Mouse (Mus musculus) forebrain, embryonic 14.5 days (tissue): ENCODE results near the gene Adgra1. TPM values are rescaled to one million over a fixed set of nuclear protein-coding genes. Genes with fewer than 3 reads are reported as not detected.
A peak's percentile ranks its signal among the peaks of the same experiment; 100 is the strongest.

Source experiments
- ATAC-seq: fragments of 200-750 bp; cut with Nextera tagmentation; 2 replicates; pipeline ENCODE4 v1.8.0; 2017; ENCODE audit warnings: mild to moderate bottlenecking, moderate library complexity
- DNase-seq: peaks from one replicate; pipeline ENCODE4 v3.0.0-alpha.2; 2015; ENCODE audit warnings: low spot score
- H3K27ac ChIP-seq: fragments of 300-500 bp; sonication (generic); 2 replicates; pipeline ENCODE4 v1.5.1; 2014; ENCODE audit warnings: low read depth, mild to moderate bottlenecking, control low read depth, low read length, moderate library complexity
- H3K27me3 ChIP-seq: fragments of 300-500 bp; sonication (generic); replicated peaks from 2 replicates; pipeline ENCODE4 v1.6.1; 2014; ENCODE audit warnings: low read length, control low read depth, mixed read lengths; ENCODE audit not compliant: control insufficient read depth, insufficient read depth
- H3K36me3 ChIP-seq: fragments of 300-500 bp; sonication (generic); 2 replicates; pipeline ENCODE4 v1.6.1; 2014; ENCODE audit warnings: low read length, control low read depth; ENCODE audit not compliant: control insufficient read depth, insufficient read depth
- H3K4me1 ChIP-seq: fragments of 300-500 bp; sonication (generic); 2 replicates; pipeline ENCODE4 v1.6.1; 2014; ENCODE audit warnings: antibody characterized with exemption, low read length, control low read depth; ENCODE audit not compliant: control insufficient read depth, insufficient read depth
- H3K4me2 ChIP-seq: fragments of 300-500 bp; sonication (generic); 2 replicates; pipeline ENCODE4 v1.6.1; 2014; ENCODE audit warnings: mild to moderate bottlenecking, control low read depth, low read length
- H3K4me3 ChIP-seq: fragments of 300-500 bp; sonication (generic); 2 replicates; pipeline ENCODE4 v1.5.1; 2014; ENCODE audit warnings: low read depth, low read length, control low read depth
- H3K9ac ChIP-seq: fragments of 300-500 bp; sonication (generic); 2 replicates; pipeline ENCODE4 v1.6.1; 2014; ENCODE audit warnings: mild to moderate bottlenecking, low read length, control low read depth, moderate library complexity
- H3K9me3 ChIP-seq: fragments of 300-500 bp; sonication (generic); replicated peaks from 2 replicates; pipeline ENCODE4 v1.6.1; 2016; ENCODE audit warnings: low read length, control low read depth, mixed read lengths; ENCODE audit not compliant: control insufficient read depth
- WGBS: fragments of 180-500 bp; shearing (Covaris S2); extraction: QIAGEN DNeasy Blood & Tissue Kit; methylation state at CpG from one replicate; pipeline ENCODE4 v1.1.7; 2014; 5-methylcytosine and 5-hydroxymethylcytosine counted together
- polyA plus RNA-seq: library from polyadenylated mRNA; unstranded; fragments of >200 nt; fragmentation: Nextera tagmentation; extraction: Ambion mirVana; gene quantifications from 2 replicates; pipeline ENCODE4 v1.2.1, GENCODE M21; 2014

The Adgra1 gene
- polyA plus RNA-seq, 1 experiment from 2014 or later = 7.4 TPM

GRCm38 (mm10) chr7:139843140-139843539 is 9.2 kb downstream of the Adgra1 start:
- Histone ChIP-seq H3K4me2 (no peak overlapping the region), H3K4me1 (no peaks in the 10 kb centered on the region), H3K27me3 (no peaks in the 10 kb centered on the region), H3K4me3 (no peak overlapping the region), H3K27ac (no peak overlapping the region), H3K9ac (no peak overlapping the region), H3K9me3 (no peaks in the 10 kb centered on the region), H3K36me3 (0 out of 2 replicates have a peak, but pooled peaks cover 3% of the 10 kb centered on the region)
- WGBS = 56% methylated on average over 5 of the region's 5 CpGs
- ATAC-seq (no peak), DNase-seq (peak; percentile 11)

- no peak for ATAC-seq
- WGBS = 63% methylated on average over 5 of the region's 5 CpGs
Measured at GRCm38 (mm10) chr7:139843776-139844175, 9.8 kb downstream of the Adgra1 start.

GRCm38 (mm10) chr7:139845101-139845500 is 11.1 kb downstream of the Adgra1 start:
- H3K9me3 ChIP-seq = no peaks in the 10 kb centered on the region
- no peak overlapping the region for H3K4me2 ChIP-seq
- DNase-seq (no peak), ATAC-seq (no peak)
- peaks cover 7% of the 10 kb centered on the region for H3K4me1 ChIP-seq
- no peak overlapping the region for H3K4me3 ChIP-seq
- no peak overlapping the region for H3K9ac ChIP-seq
- H3K36me3 ChIP-seq = 0 out of 2 replicates have a peak, but pooled peaks cover 3% of the 10 kb centered on the region
- WGBS = 87% methylated on average over 2 of the region's 2 CpGs
- H3K27ac ChIP-seq = no peak overlapping the region
- H3K27me3 ChIP-seq = no peaks in the 10 kb centered on the region

More at GRCm38 (mm10) chr7:139843776-139844175, 9.8 kb downstream of the Adgra1 start:
- Histone ChIP-seq H3K27me3 (no peaks in the 10 kb centered on the region), H3K9ac (no peak overlapping the region), H3K4me2 (no peak overlapping the region), H3K9me3 (no peaks in the 10 kb centered on the region), H3K4me3 (no peak overlapping the region), H3K36me3 (0 out of 2 replicates have a peak, but pooled peaks cover 3% of the 10 kb centered on the region), H3K4me1 (no peaks in the 10 kb centered on the region), H3K27ac (no peak overlapping the region)
- no peak for DNase-seq

- Histone ChIP-seq H3K9me3 (no peaks in the 10 kb centered on the region), H3K4me2 (no peak overlapping the region), H3K36me3 (no peaks in the 10 kb centered on the region), H3K9ac (peak overlapping the region; percentile 21; the same call in 1 of the 2 replicates), H3K4me1 (peaks cover 20% of the 10 kb centered on the region), H3K27me3 (no peaks in the 10 kb centered on the region), H3K27ac (peak overlapping the region; percentile 84), H3K4me3 (no peak overlapping the region)
- DNase-seq = peak; percentile 90
- WGBS = 2% methylated on average over 6 of the region's 6 CpGs
- peak; percentile 86 for ATAC-seq
Measured at GRCm38 (mm10) chr7:139850152-139850551, 16.2 kb downstream of the Adgra1 start.

- ATAC-seq (peak; percentile 35), DNase-seq (no peak)
- H3K27ac ChIP-seq = peak overlapping the region; percentile 84
- H3K9me3 ChIP-seq = no peaks in the 10 kb centered on the region
- H3K36me3 ChIP-seq = no peaks in the 10 kb centered on the region
- H3K27me3 ChIP-seq = no peaks in the 10 kb centered on the region
- WGBS = 75% methylated on average over 5 of the region's 5 CpGs
- H3K4me3 ChIP-seq = no peak overlapping the region
- no peak overlapping the region for H3K4me2 ChIP-seq
- peak overlapping the region; percentile 32; the same call in 1 of the 2 replicates for H3K9ac ChIP-seq
- H3K4me1 ChIP-seq = peaks cover 20% of the 10 kb centered on the region
Measured at GRCm38 (mm10) chr7:139850677-139851076, 16.7 kb downstream of the Adgra1 start.

- Histone ChIP-seq H3K36me3 (no peaks in the 10 kb centered on the region), H3K4me1 (peaks cover 20% of the 10 kb centered on the region), H3K27ac (peak overlapping the region; percentile 84), H3K27me3 (no peaks in the 10 kb centered on the region), H3K4me2 (no peak overlapping the region), H3K9ac (no peak overlapping the region), H3K4me3 (no peak overlapping the region), H3K9me3 (no peaks in the 10 kb centered on the region)
- DNase-seq (peak; percentile 88), ATAC-seq (peak; percentile 64)
- 41% methylated on average over 6 of the region's 6 CpGs for WGBS
Measured at GRCm38 (mm10) chr7:139851098-139851497, 17.1 kb downstream of the Adgra1 start.

- DNase-seq (peak; percentile 29), ATAC-seq (no peak)
- H3K4me1 ChIP-seq = peaks cover 11% of the 10 kb centered on the region
- no peaks in the 10 kb centered on the region for H3K27me3 ChIP-seq
- H3K27ac ChIP-seq = no peak overlapping the region
- no peak overlapping the region for H3K4me3 ChIP-seq
- no peaks in the 10 kb centered on the region for H3K9me3 ChIP-seq
- H3K36me3 ChIP-seq = no peaks in the 10 kb centered on the region
- 82% methylated on average over 11 of the region's 11 CpGs for WGBS
- H3K9ac ChIP-seq = no peak overlapping the region
- no peak overlapping the region for H3K4me2 ChIP-seq
Measured at GRCm38 (mm10) chr7:139855261-139855660, 21.3 kb downstream of the Adgra1 start.

- peak; percentile 87 for DNase-seq
- Histone ChIP-seq H3K9me3 (no peaks in the 10 kb centered on the region), H3K36me3 (no peaks in the 10 kb centered on the region), H3K4me3 (no peak overlapping the region), H3K9ac (no peak overlapping the region), H3K27ac (no peak overlapping the region), H3K4me2 (no peak overlapping the region), H3K27me3 (no peaks in the 10 kb centered on the region), H3K4me1 (no peaks in the 10 kb centered on the region)
- 23% methylated on average over 3 of the region's 3 CpGs for WGBS
- ATAC-seq = peak; percentile 32
Measured at GRCm38 (mm10) chr7:139861411-139861810, 27.4 kb downstream of the Adgra1 start.

- Histone ChIP-seq H3K4me3 (no peak overlapping the region), H3K4me2 (no peak overlapping the region), H3K9ac (no peak overlapping the region), H3K36me3 (no peaks in the 10 kb centered on the region), H3K27ac (no peak overlapping the region), H3K9me3 (no peaks in the 10 kb centered on the region), H3K4me1 (no peaks in the 10 kb centered on the region), H3K27me3 (no peaks in the 10 kb centered on the region)
- no peak for DNase-seq
- WGBS = 65% methylated on average over 2 of the region's 2 CpGs
- ATAC-seq = no peak
Measured at GRCm38 (mm10) chr7:139863076-139863475, 29.1 kb downstream of the Adgra1 start.
